In genomic region chr10:110417003-110417402, GRCm38 (mm10) we compare ENCODE assay signal across 23 mouse cellular contexts. TPM values are rescaled to one million over a fixed set of nuclear protein-coding genes. Genes with fewer than 3 reads are reported as not detected.
DNase-seq lines count a peak whose midpoint lies in the region; ATAC-seq lines count a peak whose summit lies in the region.
"Had no signal": no experiment of that assay in that cellular context is flagged by ENCODE, and none has a peak within 500 bp of the region (broad histone marks: within the 10 kb centered on the region; RNA-seq: fewer than 3 reads in every experiment).

No protein-coding gene starts in this region.

- WGBS in hindbrain, embryonic 10.5 days = 52% methylated on average over 5 of the region's 5 CpGs
- WGBS in hindbrain, embryonic 14.5 days = 29% methylated on average over 5 of the region's 5 CpGs
- WGBS in neural tube, embryonic 13.5 days = 43% methylated on average over 5 of the region's 5 CpGs
- WGBS in neural tube, embryonic 15.5 days = 34% methylated on average over 5 of the region's 5 CpGs
- WGBS in hindbrain, embryonic 16.5 days = 33% methylated on average over 5 of the region's 5 CpGs

- DNase-seq in hindbrain, embryonic 10.5 days (ENCODE audit: low spot score) = peak; percentile 12
- DNase-seq in hindbrain, embryonic 14.5 days (ENCODE audit: low spot score) = no peak
- no peak for DNase-seq in layer of hippocampus, adult 18-20 months (ENCODE audit: low spot score in 2 of 2)
- DNase-seq in ovary, postnatal 10 days (ENCODE audit: low spot score) = no peak
- DNase-seq: adrenal gland, postnatal 10 days; cerebellum, adult 11 months; cerebellum, adult 8-10 months; cerebellum, postnatal 14 days; gastrocnemius, postnatal 10 days; heart, adult 18-20 months; heart, postnatal 10 days; heart, postnatal 4 days had no signal

- no peak; the same call in 1 of the 2 replicates for ATAC-seq in hindbrain, embryonic 14.5 days (ENCODE audit: low FRiP score)
- ATAC-seq in neural tube, embryonic 13.5 days (ENCODE audit: low read depth) = peak; percentile 37; the same call in 1 of the 2 replicates
- no peak for ATAC-seq in neural tube, embryonic 15.5 days (ENCODE audit: low FRiP score)
- peak; percentile 56; the same call in 1 of the 2 replicates for ATAC-seq in hindbrain, embryonic 16.5 days
- ATAC-seq: forebrain, embryonic 15.5 days; inflammation-experienced regulatory T-cells, adult 6 months; intestine, postnatal 0 days had no signal

- 0 out of 2 replicates have a peak overlapping the region, but pooled peaks have one; percentile 3 for H3K27ac ChIP-seq in hindbrain, embryonic 10.5 days
- H3K27ac ChIP-seq in hindbrain, embryonic 14.5 days = no peak overlapping the region
- peak overlapping the region; percentile 54 for H3K27ac ChIP-seq in neural tube, embryonic 13.5 days (replicated peaks)
- no peak overlapping the region for H3K27ac ChIP-seq in neural tube, embryonic 15.5 days (replicated peaks)
- H3K27ac ChIP-seq in hindbrain, embryonic 16.5 days (ENCODE audit: low read depth, low read length) = no peak overlapping the region
- H3K27ac ChIP-seq: embryonic facial prominence, embryonic 15.5 days; forebrain, embryonic 10.5 days; forebrain, embryonic 15.5 days; heart, embryonic 10.5 days had no signal

- no peak overlapping the region for H3K4me2 ChIP-seq in hindbrain, embryonic 14.5 days (replicated peaks)
- 0 out of 2 replicates have a peak overlapping the region, but pooled peaks have one; percentile 5 for H3K4me2 ChIP-seq in neural tube, embryonic 13.5 days
- H3K4me2 ChIP-seq in neural tube, embryonic 15.5 days = no peak overlapping the region
- H3K4me2 ChIP-seq in hindbrain, embryonic 16.5 days (ENCODE audit: low read length) = no peak overlapping the region
- H3K4me2 ChIP-seq: embryonic facial prominence, embryonic 15.5 days; forebrain, embryonic 15.5 days had no signal

- H3K9ac ChIP-seq in hindbrain, embryonic 14.5 days = no peak overlapping the region
- no peak overlapping the region for H3K9ac ChIP-seq in neural tube, embryonic 13.5 days
- no peak overlapping the region for H3K9ac ChIP-seq in neural tube, embryonic 15.5 days (replicated peaks)
- H3K9ac ChIP-seq in hindbrain, embryonic 16.5 days (ENCODE audit: low read depth, low read length) = no peak overlapping the region
- H3K9ac ChIP-seq: embryonic facial prominence, embryonic 15.5 days; forebrain, embryonic 15.5 days had no signal

- no peaks in the 10 kb centered on the region for H3K36me3 ChIP-seq in hindbrain, embryonic 10.5 days
- H3K36me3 ChIP-seq in hindbrain, embryonic 14.5 days (replicated peaks; ENCODE audit: control insufficient read depth, insufficient read depth) = no peaks in the 10 kb centered on the region
- no peaks in the 10 kb centered on the region for H3K36me3 ChIP-seq in neural tube, embryonic 13.5 days
- no peaks in the 10 kb centered on the region for H3K36me3 ChIP-seq in neural tube, embryonic 15.5 days
- H3K36me3 ChIP-seq in hindbrain, embryonic 16.5 days (ENCODE audit: control insufficient read depth, insufficient read depth, low read length) = no peaks in the 10 kb centered on the region
- H3K36me3 ChIP-seq: embryonic facial prominence, embryonic 15.5 days; forebrain, embryonic 10.5 days; forebrain, embryonic 15.5 days; heart, embryonic 10.5 days had no signal

- H3K27me3 ChIP-seq in hindbrain, embryonic 10.5 days (ENCODE audit: insufficient read depth, poor library complexity, severe bottlenecking) = no peaks in the 10 kb centered on the region
- H3K27me3 ChIP-seq in hindbrain, embryonic 14.5 days (ENCODE audit: control insufficient read depth, insufficient read depth, low read length) = no peaks in the 10 kb centered on the region
- no peaks in the 10 kb centered on the region for H3K27me3 ChIP-seq in neural tube, embryonic 13.5 days
- H3K27me3 ChIP-seq in neural tube, embryonic 15.5 days (replicated peaks) = no peaks in the 10 kb centered on the region
- H3K27me3 ChIP-seq in hindbrain, embryonic 16.5 days (replicated peaks; ENCODE audit: control insufficient read depth, insufficient read depth, low read length) = no peaks in the 10 kb centered on the region
- H3K27me3 ChIP-seq: embryonic facial prominence, embryonic 15.5 days; forebrain, embryonic 15.5 days had no signal

- no peak overlapping the region for H3K4me3 ChIP-seq in hindbrain, embryonic 10.5 days
- H3K4me3 ChIP-seq in hindbrain, embryonic 14.5 days (replicated peaks; ENCODE audit: low read length) = no peak overlapping the region
- no peak overlapping the region for H3K4me3 ChIP-seq in neural tube, embryonic 13.5 days
- no peak overlapping the region for H3K4me3 ChIP-seq in neural tube, embryonic 15.5 days (replicated peaks)
- H3K4me3 ChIP-seq in hindbrain, embryonic 16.5 days (ENCODE audit: low read length) = no peak overlapping the region
- H3K4me3 ChIP-seq: embryonic facial prominence, embryonic 15.5 days; erythroblast, embryonic 14.5 days; forebrain, embryonic 10.5 days; forebrain, embryonic 15.5 days; heart, embryonic 10.5 days had no signal

- peaks cover 16% of the 10 kb centered on the region for H3K4me1 ChIP-seq in hindbrain, embryonic 10.5 days (replicated peaks)
- peaks cover 40% of the 10 kb centered on the region for H3K4me1 ChIP-seq in hindbrain, embryonic 14.5 days (replicated peaks; ENCODE audit: control insufficient read depth, insufficient read depth, low read length)
- H3K4me1 ChIP-seq in neural tube, embryonic 13.5 days (replicated peaks) = peaks cover 54% of the 10 kb centered on the region
- peaks cover 34% of the 10 kb centered on the region for H3K4me1 ChIP-seq in neural tube, embryonic 15.5 days
- peaks cover 12% of the 10 kb centered on the region for H3K4me1 ChIP-seq in hindbrain, embryonic 16.5 days (ENCODE audit: control insufficient read depth, insufficient read depth, low read depth, low read length)
- H3K4me1 ChIP-seq: embryonic facial prominence, embryonic 15.5 days; forebrain, embryonic 10.5 days; heart, embryonic 10.5 days had no signal

- no peaks in the 10 kb centered on the region for H3K9me3 ChIP-seq in hindbrain, embryonic 10.5 days
- H3K9me3 ChIP-seq in hindbrain, embryonic 14.5 days (ENCODE audit: control insufficient read depth, low read length) = 0 out of 2 replicates have a peak, but pooled peaks cover under 1% of the 10 kb centered on the region
- H3K9me3 ChIP-seq in neural tube, embryonic 13.5 days = no peaks in the 10 kb centered on the region
- H3K9me3 ChIP-seq in neural tube, embryonic 15.5 days (replicated peaks) = no peaks in the 10 kb centered on the region
- H3K9me3 ChIP-seq in hindbrain, embryonic 16.5 days (ENCODE audit: control insufficient read depth, low read length) = no peaks in the 10 kb centered on the region
- H3K9me3 ChIP-seq: embryonic facial prominence, embryonic 15.5 days; forebrain, embryonic 10.5 days; forebrain, embryonic 15.5 days; heart, embryonic 10.5 days had no signal

RNA-seq across cellular contexts. Expression of gene Nav3, which starts 39.0 kb away (rescaled TPM):
- 2.0 and 5.2 TPM in 2 replicates for polyA plus RNA-seq in hindbrain, embryonic 10.5 days (2016; fragmentation: Nextera tagmentation; extraction: Ambion mirVana)
- 27.7 and 28.1 TPM in 2 replicates for polyA plus RNA-seq in hindbrain, embryonic 14.5 days (2014; fragmentation: Nextera tagmentation; extraction: Ambion mirVana)
- 27.5 and 28.2 TPM in 2 replicates for polyA plus RNA-seq in neural tube, embryonic 13.5 days (2015; fragmentation: Nextera tagmentation; extraction: Ambion mirVana)
- polyA plus RNA-seq in neural tube, embryonic 15.5 days (2015; fragmentation: Nextera tagmentation; extraction: Ambion mirVana) = 20.5 and 24.3 TPM in 2 replicates
- polyA plus RNA-seq in hindbrain, embryonic 16.5 days (2015; fragmentation: Nextera tagmentation; extraction: Ambion mirVana) = 16.6 and 17.7 TPM in 2 replicates
- 10 to 100 TPM; 73.6 to 76.1 TPM for total RNA-seq in layer of hippocampus, adult 18-20 months (2021)
- total RNA-seq: common myeloid progenitor, adult 5-6 weeks had no signal
- polyA plus RNA-seq: erythroblast, embryonic 14.5 days had no signal

Comparison
In these comparisons a context has a peak if more than half of its experiments do, and no peak if none do; other contexts are left out.
1. H3K27ac ChIP-seq: peak in hindbrain, embryonic 10.5 days (single experiment) and neural tube, embryonic 13.5 days (single experiment); none in hindbrain, embryonic 14.5 days (single experiment), neural tube, embryonic 15.5 days (single experiment) and hindbrain, embryonic 16.5 days (single experiment).
2. ATAC-seq: peak in neural tube, embryonic 13.5 days (single experiment) and hindbrain, embryonic 16.5 days (single experiment); none in hindbrain, embryonic 14.5 days (single experiment) and neural tube, embryonic 15.5 days (single experiment).